Mouse (Mus musculus) ES-Bruce4 (cell line): Measurements from ENCODE around the gene Tshz2.

Source experiments
- CTCF ChIP-seq: IDR thresholded peaks from one replicate; pipeline ENCODE4 v1.8.1; 2011; ENCODE audit warnings: low read depth, low read length
- EP300 ChIP-seq: IDR thresholded peaks from 2 replicates; pipeline ENCODE4 v1.6.1; 2011; ENCODE audit warnings: low read depth, low read length; ENCODE audit not compliant: insufficient read depth
- POLR2A ChIP-seq: IDR thresholded peaks from one replicate; pipeline ENCODE4 v1.8.1; 2011; ENCODE audit warnings: low read length; ENCODE audit not compliant: insufficient read depth

- no peak for TF ChIP-seq EP300
- TF ChIP-seq CTCF, result no peak
- TF ChIP-seq POLR2A, result no peak
Observed at GRCm38 (mm10) chr2:169943727-169944126, 310.9 kb downstream of the Tshz2 start.
